Mouse (Mus musculus): ENCODE measurements around the gene Tmem45a. TPM values are rescaled to one million over a fixed set of nuclear protein-coding genes. Genes with fewer than 3 reads are reported as not detected.

The Tmem45a gene
- polyA plus RNA-seq, 1 experiment from 2014 or later, result 33.7 TPM

DNA sequence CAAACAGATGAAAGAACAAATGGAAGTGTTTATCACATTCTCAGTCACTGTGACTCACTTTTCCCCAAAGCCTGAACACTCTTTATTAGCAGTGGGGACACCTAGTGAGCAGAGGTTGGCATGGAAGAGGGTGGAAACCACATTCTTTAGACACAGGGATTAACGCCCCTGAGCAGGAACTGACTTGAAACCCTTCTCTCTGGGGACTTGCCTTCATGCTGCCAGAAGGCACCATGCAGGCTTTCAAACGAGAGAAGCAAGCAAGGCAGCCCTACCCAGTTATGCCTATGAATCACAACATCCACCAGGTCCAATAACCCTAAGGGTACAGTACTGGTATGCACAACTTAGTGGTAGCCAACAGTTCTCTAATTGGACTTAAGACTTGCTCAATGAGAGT is 12.6 kb downstream of the Tmem45a start:
- Histone ChIP-seq H3K4me1 (ENCODE audit: insufficient read depth, low read length) (no peaks in the 10 kb centered on the region; the same call in 1 of the 2 replicates), H3K4me3 (ENCODE audit: low read length) (no peak overlapping the region), H3K9me3 (ENCODE audit: low read length) (no peaks in the 10 kb centered on the region), H3K36me3 (ENCODE audit: insufficient read depth, low read length) (no peaks in the 10 kb centered on the region), H3K9ac (replicated peaks; ENCODE audit: low read length) (no peak overlapping the region), H3K4me2 (replicated peaks; ENCODE audit: low read depth, low read length) (no peak overlapping the region), H3K27me3 (ENCODE audit: insufficient read depth, low read length) (no peaks in the 10 kb centered on the region), H3K27ac (ENCODE audit: low read length) (no peak overlapping the region)
- no peak for ATAC-seq (ENCODE audit: low FRiP score, low TSS enrichment)
- 40% methylated on average over 2 of the region's 2 CpGs for WGBS

DNA sequence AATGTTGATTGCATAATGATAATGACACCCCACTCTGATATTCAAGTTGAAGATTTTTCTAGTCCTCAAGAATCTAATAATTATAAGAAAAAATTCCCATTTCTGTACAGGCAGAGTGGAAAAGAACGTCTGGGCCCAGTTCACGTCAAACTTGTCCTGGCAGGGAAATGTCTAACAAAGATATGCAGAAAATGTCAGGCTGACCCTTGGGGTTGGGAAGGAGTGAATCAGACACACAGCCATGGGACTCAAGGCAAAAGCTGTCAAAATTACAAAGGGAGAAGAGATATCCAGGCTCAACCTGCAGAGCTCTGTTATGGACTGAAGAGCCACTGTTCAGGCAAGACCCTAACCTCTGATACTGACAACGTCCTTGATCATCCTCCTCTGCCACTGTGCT is 15.5 kb downstream of the Tmem45a start:
- Histone ChIP-seq H3K27me3 (ENCODE audit: insufficient read depth, low read length) (no peaks in the 10 kb centered on the region), H3K4me3 (ENCODE audit: low read length) (no peak overlapping the region), H3K9me3 (ENCODE audit: low read length) (no peaks in the 10 kb centered on the region), H3K4me1 (ENCODE audit: insufficient read depth, low read length) (no peaks in the 10 kb centered on the region; the same call in 1 of the 2 replicates), H3K27ac (ENCODE audit: low read length) (no peak overlapping the region), H3K4me2 (replicated peaks; ENCODE audit: low read depth, low read length) (no peak overlapping the region), H3K9ac (replicated peaks; ENCODE audit: low read length) (no peak overlapping the region), H3K36me3 (ENCODE audit: insufficient read depth, low read length) (no peaks in the 10 kb centered on the region)
- 79% methylated on average over 3 of the region's 3 CpGs for whole genome bisulfite sequencing
- ATAC-seq (ENCODE audit: low FRiP score, low TSS enrichment), result no peak

DNA sequence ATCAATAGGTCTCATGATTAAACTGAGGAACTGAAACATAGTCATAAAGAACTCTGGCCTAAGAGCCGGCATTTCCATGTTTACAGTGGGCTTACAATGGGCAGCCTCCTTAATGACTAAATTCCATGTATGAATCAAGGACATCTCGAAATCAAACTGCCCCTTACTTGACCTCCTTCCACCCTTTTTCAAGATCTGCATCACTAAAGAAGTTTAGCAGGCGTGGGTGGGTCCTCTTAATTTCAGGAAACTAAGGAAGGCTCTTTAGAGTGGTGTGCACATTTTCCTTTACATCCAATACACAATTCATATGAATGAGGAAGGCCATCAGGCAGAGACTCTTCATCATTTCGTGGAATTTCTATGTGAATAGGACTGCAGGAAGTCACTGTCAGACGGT is 17.6 kb downstream of the Tmem45a start:
- no peak for ATAC-seq (ENCODE audit: low FRiP score, low TSS enrichment)
- H3K4me3 ChIP-seq (ENCODE audit: low read length), result no peak overlapping the region
- no peak overlapping the region for H3K27ac ChIP-seq (ENCODE audit: low read length)
- no peaks in the 10 kb centered on the region for H3K27me3 ChIP-seq (ENCODE audit: insufficient read depth, low read length)
- H3K4me1 ChIP-seq (ENCODE audit: insufficient read depth, low read length), result no peaks in the 10 kb centered on the region; the same call in 1 of the 2 replicates
- H3K36me3 ChIP-seq (ENCODE audit: insufficient read depth, low read length), result no peaks in the 10 kb centered on the region
- H3K9ac ChIP-seq (replicated peaks; ENCODE audit: low read length), result no peak overlapping the region
- no peaks in the 10 kb centered on the region for H3K9me3 ChIP-seq (ENCODE audit: low read length)
- WGBS, result 80% methylated on average over 5 of the region's 5 CpGs
- H3K4me2 ChIP-seq (replicated peaks; ENCODE audit: low read depth, low read length), result no peak overlapping the region

DNA sequence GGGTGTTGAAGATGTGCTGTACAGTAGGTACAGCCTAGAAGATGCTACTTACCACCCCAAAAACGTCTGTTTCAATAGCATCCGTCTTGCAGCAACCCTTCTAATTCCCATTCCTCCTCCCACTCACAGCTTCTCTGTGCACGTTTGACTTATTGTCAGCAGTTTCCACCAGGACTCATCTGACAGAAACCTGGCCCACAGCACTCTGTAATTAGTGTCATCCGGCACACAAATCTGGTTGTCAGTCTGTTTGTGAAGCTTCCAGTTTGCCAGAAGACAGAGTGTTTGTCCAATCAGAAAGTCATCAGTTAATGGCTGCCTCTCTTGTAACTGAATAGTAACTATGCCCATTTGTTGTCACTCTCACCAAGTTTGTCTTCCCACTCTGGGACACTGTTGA is 18.4 kb downstream of the Tmem45a start:
- ATAC-seq (ENCODE audit: low FRiP score, low TSS enrichment), result no peak
- H3K9ac ChIP-seq (replicated peaks; ENCODE audit: low read length), result no peak overlapping the region
- no peak overlapping the region for H3K4me3 ChIP-seq (ENCODE audit: low read length)
- H3K4me2 ChIP-seq (replicated peaks; ENCODE audit: low read depth, low read length), result no peak overlapping the region
- H3K4me1 ChIP-seq (ENCODE audit: insufficient read depth, low read length), result no peaks in the 10 kb centered on the region; the same call in 1 of the 2 replicates
- no peak overlapping the region for H3K27ac ChIP-seq (ENCODE audit: low read length)
- no peaks in the 10 kb centered on the region for H3K27me3 ChIP-seq (ENCODE audit: insufficient read depth, low read length)
- H3K9me3 ChIP-seq (ENCODE audit: low read length), result no peaks in the 10 kb centered on the region
- H3K36me3 ChIP-seq (ENCODE audit: insufficient read depth, low read length), result no peaks in the 10 kb centered on the region
- WGBS, result 36% methylated on average over 4 of the region's 4 CpGs

DNA sequence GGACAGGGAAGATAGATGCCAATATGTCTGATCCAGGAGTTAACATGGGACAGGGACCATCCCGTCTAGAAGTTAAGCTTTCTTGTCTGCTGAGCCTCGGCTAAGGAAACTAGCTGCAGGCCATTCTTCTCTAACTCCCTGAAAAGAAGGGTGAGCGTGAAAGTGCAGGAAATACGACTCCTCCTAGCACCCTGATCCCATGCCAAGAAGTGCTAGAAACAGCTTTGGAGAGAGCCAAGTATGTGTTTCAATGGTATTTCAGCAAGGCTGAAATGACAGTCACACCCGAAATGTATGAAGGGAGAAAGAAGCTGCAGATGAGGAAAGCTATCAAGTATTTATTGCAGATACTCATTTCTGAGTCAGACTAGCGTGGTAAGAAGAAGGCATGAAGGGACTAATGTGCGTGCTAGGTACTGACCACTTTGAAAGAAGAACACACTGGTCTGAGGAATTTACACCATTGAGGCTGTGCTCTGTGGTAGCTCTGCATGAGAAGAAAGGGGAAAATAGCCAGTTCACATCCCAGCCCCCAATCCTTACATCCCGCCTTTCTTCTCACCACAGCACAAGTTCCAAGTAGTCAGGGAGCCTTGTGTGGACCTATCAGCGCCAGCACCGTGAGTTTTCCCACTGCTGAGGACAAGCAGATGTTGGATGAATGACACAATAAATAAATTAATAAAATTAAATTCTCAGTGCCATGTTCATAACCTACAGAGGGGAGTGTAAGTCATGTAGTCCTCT is 33.0 kb downstream of the Tmem45a start:
- WGBS, result 55% methylated on average over 10 of the region's 10 CpGs
- no peaks in the 10 kb centered on the region for H3K36me3 ChIP-seq (ENCODE audit: insufficient read depth, low read length)
- ATAC-seq (ENCODE audit: low FRiP score, low TSS enrichment), result no peak
- H3K4me3 ChIP-seq (ENCODE audit: low read length), result no peak overlapping the region
- H3K9ac ChIP-seq (replicated peaks; ENCODE audit: low read length), result no peak overlapping the region
- no peaks in the 10 kb centered on the region for H3K9me3 ChIP-seq (ENCODE audit: low read length)
- no peaks in the 10 kb centered on the region for H3K27me3 ChIP-seq (ENCODE audit: insufficient read depth, low read length)
- no peak overlapping the region for H3K27ac ChIP-seq (ENCODE audit: low read length)
- no peaks in the 10 kb centered on the region for H3K4me1 ChIP-seq (ENCODE audit: insufficient read depth, low read length)
- no peak overlapping the region for H3K4me2 ChIP-seq (replicated peaks; ENCODE audit: low read depth, low read length)

DNA sequence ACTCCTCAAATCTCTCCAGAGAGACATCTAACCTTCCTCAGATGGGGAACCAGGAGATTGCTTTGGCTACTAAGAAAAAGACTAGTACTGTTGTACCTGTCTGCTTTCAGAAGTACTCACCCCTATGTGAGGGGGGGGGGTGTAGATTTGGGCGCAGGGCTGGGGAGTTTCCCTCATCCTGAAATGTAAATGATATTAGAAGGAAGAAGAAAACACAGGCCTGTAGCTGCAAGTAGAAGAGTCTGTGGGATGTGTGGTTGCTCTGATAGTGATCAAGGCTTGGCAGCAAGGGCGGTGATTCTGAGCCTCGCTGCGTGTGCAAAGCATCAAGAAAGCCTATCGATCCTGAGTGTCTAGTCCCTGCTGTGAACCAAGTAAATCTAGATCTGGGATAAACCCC is 43.0 kb downstream of the Tmem45a start:
- H3K4me2 ChIP-seq (replicated peaks; ENCODE audit: low read depth, low read length), result no peak overlapping the region
- no peaks in the 10 kb centered on the region for H3K9me3 ChIP-seq (ENCODE audit: low read length)
- H3K4me3 ChIP-seq (ENCODE audit: low read length), result no peak overlapping the region
- WGBS, result 88% methylated on average over 5 of the region's 5 CpGs
- H3K27me3 ChIP-seq (ENCODE audit: insufficient read depth, low read length), result no peaks in the 10 kb centered on the region
- no peak overlapping the region for H3K27ac ChIP-seq (ENCODE audit: low read length)
- no peaks in the 10 kb centered on the region for H3K36me3 ChIP-seq (ENCODE audit: insufficient read depth, low read length)
- no peak overlapping the region for H3K9ac ChIP-seq (replicated peaks; ENCODE audit: low read length)
- no peaks in the 10 kb centered on the region for H3K4me1 ChIP-seq (ENCODE audit: insufficient read depth, low read length)
- ATAC-seq (ENCODE audit: low FRiP score, low TSS enrichment), result no peak

DNA sequence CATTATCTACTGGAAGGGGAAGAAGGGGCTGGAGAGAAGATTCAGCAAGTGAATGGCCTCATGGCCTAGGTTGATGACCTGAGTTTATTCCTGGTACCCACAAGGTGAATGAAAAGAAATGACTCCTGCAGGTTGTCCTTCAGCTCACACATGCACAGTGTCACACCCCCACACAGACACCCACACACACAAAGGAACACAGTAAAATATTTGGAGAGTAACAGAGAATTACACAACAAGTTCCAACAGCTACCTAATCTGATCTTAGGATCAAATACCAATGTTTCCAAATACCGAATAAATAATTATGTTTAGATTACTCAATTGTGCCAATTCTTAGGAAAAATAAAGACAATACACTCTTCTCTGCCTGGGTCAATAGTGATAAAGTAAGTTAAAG is 52.7 kb downstream of the Tmem45a start:
- ATAC-seq (ENCODE audit: low FRiP score, low TSS enrichment), result no peak
- 95% methylated on average over 1 of the region's 1 CpGs for WGBS
- H3K27me3 ChIP-seq (ENCODE audit: insufficient read depth, low read length), result no peaks in the 10 kb centered on the region
- no peaks in the 10 kb centered on the region for H3K36me3 ChIP-seq (ENCODE audit: insufficient read depth, low read length)
- H3K9me3 ChIP-seq (ENCODE audit: low read length), result no peaks in the 10 kb centered on the region
- H3K4me2 ChIP-seq (replicated peaks; ENCODE audit: low read depth, low read length), result no peak overlapping the region
- no peaks in the 10 kb centered on the region for H3K4me1 ChIP-seq (ENCODE audit: insufficient read depth, low read length)
- no peak overlapping the region for H3K27ac ChIP-seq (ENCODE audit: low read length)
- no peak overlapping the region for H3K9ac ChIP-seq (replicated peaks; ENCODE audit: low read length)
- no peak overlapping the region for H3K4me3 ChIP-seq (ENCODE audit: low read length)

DNA sequence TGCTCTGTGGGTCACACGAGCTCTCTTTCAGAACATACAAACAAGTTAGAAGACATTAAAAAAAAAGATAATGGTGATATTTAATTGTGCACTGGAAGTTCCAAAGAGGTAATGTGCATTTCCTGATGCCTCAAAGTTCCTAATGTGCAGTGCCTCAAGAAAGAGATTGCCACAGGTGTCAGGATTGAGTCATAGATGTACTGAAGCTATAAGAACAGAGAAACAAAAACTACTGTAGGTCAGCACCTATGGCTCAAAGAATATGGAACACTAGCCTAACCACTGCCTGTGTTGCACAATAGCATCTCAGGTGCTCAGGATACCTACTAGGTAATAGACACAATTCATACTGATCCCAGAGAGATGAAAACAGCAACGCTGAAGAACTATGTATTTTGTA is 54.0 kb downstream of the Tmem45a start:
- Histone ChIP-seq H3K4me1 (ENCODE audit: insufficient read depth, low read length) (no peaks in the 10 kb centered on the region), H3K9me3 (ENCODE audit: low read length) (no peaks in the 10 kb centered on the region), H3K36me3 (ENCODE audit: insufficient read depth, low read length) (no peaks in the 10 kb centered on the region), H3K27ac (ENCODE audit: low read length) (no peak overlapping the region), H3K9ac (replicated peaks; ENCODE audit: low read length) (no peak overlapping the region), H3K4me3 (ENCODE audit: low read length) (no peak overlapping the region), H3K27me3 (ENCODE audit: insufficient read depth, low read length) (no peaks in the 10 kb centered on the region), H3K4me2 (replicated peaks; ENCODE audit: low read depth, low read length) (no peak overlapping the region)
- ATAC-seq (ENCODE audit: low FRiP score, low TSS enrichment), result no peak
- 84% methylated on average over 2 of the region's 2 CpGs for WGBS

DNA sequence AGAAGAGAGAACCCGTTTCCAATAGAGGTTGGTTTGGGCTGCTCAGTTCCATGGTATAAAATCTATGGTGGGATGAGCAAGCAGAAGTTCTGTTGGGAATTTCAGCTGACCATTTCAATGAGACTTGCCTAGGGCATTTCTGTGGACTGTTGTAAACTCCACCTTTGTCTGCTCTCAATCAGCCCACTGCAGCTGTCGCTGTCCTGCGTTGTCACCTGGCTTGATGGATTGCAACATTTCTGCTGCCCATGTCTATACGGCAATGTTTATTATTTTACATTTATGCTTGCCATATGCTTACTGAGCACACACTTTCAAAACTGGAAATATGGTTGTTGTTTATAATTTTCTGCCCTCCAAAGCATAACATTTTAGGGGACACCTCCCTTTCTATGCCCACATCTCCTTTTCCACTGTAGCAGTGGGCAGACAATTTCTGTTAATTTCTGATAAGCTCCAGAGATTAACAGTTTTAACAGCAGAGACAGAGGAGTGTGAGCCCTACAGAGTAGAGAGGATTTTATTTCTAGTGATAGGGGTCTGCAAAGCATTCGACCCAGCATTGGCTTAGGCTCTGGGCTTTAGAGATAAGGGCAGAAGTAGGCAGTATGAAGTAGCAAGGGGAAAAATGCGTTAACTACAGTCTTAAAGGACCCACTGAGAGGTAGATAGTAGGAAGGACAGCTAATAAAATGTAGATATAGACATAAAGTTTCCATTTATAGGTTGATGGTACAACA is 84.4 kb downstream of the Tmem45a start:
- Histone ChIP-seq H3K4me3 (ENCODE audit: low read length) (no peak overlapping the region), H3K4me1 (ENCODE audit: insufficient read depth, low read length) (no peaks in the 10 kb centered on the region), H3K9ac (replicated peaks; ENCODE audit: low read length) (no peak overlapping the region), H3K36me3 (ENCODE audit: insufficient read depth, low read length) (no peaks in the 10 kb centered on the region), H3K4me2 (replicated peaks; ENCODE audit: low read depth, low read length) (no peak overlapping the region), H3K27ac (ENCODE audit: low read length) (no peak overlapping the region), H3K27me3 (ENCODE audit: insufficient read depth, low read length) (no peaks in the 10 kb centered on the region), H3K9me3 (ENCODE audit: low read length) (no peaks in the 10 kb centered on the region)
- WGBS, result 76% methylated on average over 6 of the region's 6 CpGs
- no peak for ATAC-seq (ENCODE audit: low FRiP score, low TSS enrichment)

DNA sequence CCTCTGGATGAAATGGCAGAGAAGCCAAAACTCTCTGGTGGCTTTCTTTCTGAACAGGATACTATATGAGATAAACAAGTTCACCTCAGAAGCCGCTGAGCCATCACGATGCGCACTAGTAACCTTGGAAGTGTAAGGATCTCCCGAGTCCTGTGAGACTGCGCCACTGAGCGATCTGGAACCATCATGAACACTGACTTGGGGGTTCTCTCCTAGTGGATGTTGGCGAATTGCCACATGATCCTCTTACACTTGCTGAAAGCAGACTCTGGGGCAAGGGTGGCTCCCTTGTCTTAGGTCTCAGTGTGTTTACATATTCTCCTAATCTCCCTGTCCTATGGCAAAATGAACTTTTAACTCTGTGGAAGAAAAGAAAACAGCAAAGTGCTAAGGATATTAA is 85.0 kb downstream of the Tmem45a start:
- H3K36me3 ChIP-seq (ENCODE audit: insufficient read depth, low read length), result no peaks in the 10 kb centered on the region
- no peak overlapping the region for H3K4me2 ChIP-seq (replicated peaks; ENCODE audit: low read depth, low read length)
- no peak overlapping the region for H3K27ac ChIP-seq (ENCODE audit: low read length)
- no peaks in the 10 kb centered on the region for H3K27me3 ChIP-seq (ENCODE audit: insufficient read depth, low read length)
- H3K9ac ChIP-seq (replicated peaks; ENCODE audit: low read length), result no peak overlapping the region
- no peak overlapping the region for H3K4me3 ChIP-seq (ENCODE audit: low read length)
- H3K4me1 ChIP-seq (ENCODE audit: insufficient read depth, low read length), result no peaks in the 10 kb centered on the region
- ATAC-seq (ENCODE audit: low FRiP score, low TSS enrichment), result no peak
- 81% methylated on average over 7 of the region's 7 CpGs for WGBS
- no peaks in the 10 kb centered on the region for H3K9me3 ChIP-seq (ENCODE audit: low read length)

Data from kidney, embryonic 16.5 days (tissue).